Mouse (Mus musculus): ENCODE data around the gene Galk2.

DNA sequence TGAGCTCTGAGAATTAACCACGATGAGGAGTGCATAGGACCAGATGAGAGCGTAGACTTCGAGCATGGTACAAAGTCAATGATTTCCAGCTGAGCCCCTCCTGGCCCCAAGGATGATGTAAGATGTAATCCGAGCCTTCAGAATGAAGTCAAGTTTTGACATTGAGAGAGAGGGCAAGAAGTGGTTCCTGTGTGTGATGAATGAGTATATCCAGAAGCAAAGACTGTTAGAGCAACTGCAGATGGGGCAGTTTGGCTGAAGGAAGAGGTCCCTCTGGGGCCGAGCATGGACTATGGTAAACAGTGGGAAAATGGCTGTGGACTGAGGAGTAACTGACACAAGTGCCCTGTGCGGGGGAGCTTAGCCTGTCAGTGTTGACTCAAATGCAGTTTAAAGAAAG lies 114.3 kb downstream of the Galk2 start:
- TF ChIP-seq CTCF (conservative IDR thresholded peaks at IDR 0.05; ENCODE audit: insufficient read depth, insufficient read length, low read depth, low read length) (no peak), POLR2A (IDR thresholded peaks at IDR 0.05; ENCODE audit: low read depth, low read length) (no peak)

Data from kidney, adult 2 months (tissue).